Mouse (Mus musculus): ENCODE measurements around the gene Zcchc18. TPM values are rescaled to one million over a fixed set of nuclear protein-coding genes. Genes with fewer than 3 reads are reported as not detected.
"Not testable (repeated sequence)": the region's sequence is repeated elsewhere in the genome, so short reads cannot be mapped to it uniquely, and the experiment has no call there.

Zcchc18 gene
- not detected in 2 replicates for polyA plus RNA-seq (2012)

GRCm38 (mm10) chrX:136992978-136993547 is at the start of gene Zcchc18:
TSS of gene Zcchc18 (plus strand) at chrX:136993155.
- H3K4me3 ChIP-seq (replicated peaks): no peak within 1 kb of the TSS
- TF ChIP-seq GATA1 (IDR thresholded peaks at IDR 0.05; ENCODE audit: low read length) (no peak), TAL1 (IDR thresholded peaks at IDR 0.05; ENCODE audit: low read length) (no peak)
- H3K9me3 ChIP-seq (ENCODE audit: control insufficient read depth, low read length): no peaks in the 10 kb centered on the region

GRCm38 (mm10) chrX:136957583-136958279 is 35.2 kb upstream of the Zcchc18 start:
- H3K36me3 ChIP-seq (ENCODE audit: control insufficient read depth); H3K4me3 ChIP-seq (replicated peaks); H3K27me3 ChIP-seq (ENCODE audit: control insufficient read depth); H3K9me3 ChIP-seq (ENCODE audit: control insufficient read depth, low read length); H3K4me1 ChIP-seq (ENCODE audit: control insufficient read depth): not testable (repeated sequence)

More at GRCm38 (mm10) chrX:136992978-136993547, at the start of gene Zcchc18:
- H3K36me3 ChIP-seq (ENCODE audit: control insufficient read depth): no peaks in the 10 kb centered on the region
- peaks cover 33% of the 10 kb centered on the region for H3K27me3 ChIP-seq (ENCODE audit: control insufficient read depth)
- H3K4me1 ChIP-seq (ENCODE audit: control insufficient read depth): no peaks in the 10 kb centered on the region

GRCm38 (mm10) chrX:136958300-136958699 is 34.7 kb upstream of the Zcchc18 start:
- not testable (repeated sequence) for H3K27me3 ChIP-seq (ENCODE audit: control insufficient read depth); H3K9me3 ChIP-seq (ENCODE audit: control insufficient read depth, low read length); H3K4me1 ChIP-seq (ENCODE audit: control insufficient read depth); H3K36me3 ChIP-seq (ENCODE audit: control insufficient read depth); H3K4me3 ChIP-seq (replicated peaks)

- Histone ChIP-seq H3K27me3 (ENCODE audit: control insufficient read depth) (no peaks in the 10 kb centered on the region), H3K4me3 (replicated peaks) (no peak overlapping the region), H3K9me3 (ENCODE audit: control insufficient read depth, low read length) (no peaks in the 10 kb centered on the region; the same call in 1 of the 2 replicates), H3K36me3 (ENCODE audit: control insufficient read depth) (no peaks in the 10 kb centered on the region), H3K4me1 (ENCODE audit: control insufficient read depth) (no peaks in the 10 kb centered on the region)
- no peak for TF ChIP-seq GATA1 (IDR thresholded peaks at IDR 0.05; ENCODE audit: low read length)
- TF ChIP-seq TAL1 (IDR thresholded peaks at IDR 0.05; ENCODE audit: low read length): no peak
Measured at GRCm38 (mm10) chrX:136959688-136960087, 33.3 kb upstream of the Zcchc18 start.

- H3K4me1 ChIP-seq (ENCODE audit: control insufficient read depth); H3K9me3 ChIP-seq (ENCODE audit: control insufficient read depth, low read length); H3K4me3 ChIP-seq (replicated peaks); H3K27me3 ChIP-seq (ENCODE audit: control insufficient read depth); H3K36me3 ChIP-seq (ENCODE audit: control insufficient read depth): not testable (repeated sequence)
Measured at GRCm38 (mm10) chrX:136975397-136975796, 17.6 kb upstream of the Zcchc18 start, which contains the start of gene Tmsb15b2. TSS of gene Tmsb15b2 (minus strand) at chrX:136975497.

GRCm38 (mm10) chrX:136976424-136977084 is 16.4 kb upstream of the Zcchc18 start, which contains the start of the genes Tmsb15l and Tmsb15b1:
TSS of gene Tmsb15l (minus strand) at chrX:136976869.
TSS of gene Tmsb15b1 (minus strand) at chrX:136976874.
- no peak for TF ChIP-seq TAL1 (IDR thresholded peaks at IDR 0.05; ENCODE audit: low read length)
- TF ChIP-seq GATA1 (IDR thresholded peaks at IDR 0.05; ENCODE audit: low read length): no peak
- Histone ChIP-seq H3K27me3 (ENCODE audit: control insufficient read depth) (no peaks in the 10 kb centered on the region), H3K4me1 (ENCODE audit: control insufficient read depth) (no peaks in the 10 kb centered on the region), H3K9me3 (ENCODE audit: control insufficient read depth, low read length) (no peaks in the 10 kb centered on the region), H3K36me3 (ENCODE audit: control insufficient read depth) (no peaks in the 10 kb centered on the region), H3K4me3 (replicated peaks) (peak within 1 kb of the TSS; percentile 34)

- no peak for TF ChIP-seq TAL1 (IDR thresholded peaks at IDR 0.05; ENCODE audit: low read length)
- TF ChIP-seq GATA1 (IDR thresholded peaks at IDR 0.05; ENCODE audit: low read length): no peak
- no peaks in the 10 kb centered on the region for H3K27me3 ChIP-seq (ENCODE audit: control insufficient read depth)
Measured at GRCm38 (mm10) chrX:136978616-136979015, 14.3 kb upstream of the Zcchc18 start.

GRCm38 (mm10) chrX:136986039-136986438 is 6.9 kb upstream of the Zcchc18 start:
- peaks cover 4% of the 10 kb centered on the region for H3K27me3 ChIP-seq (ENCODE audit: control insufficient read depth)
- H3K9me3 ChIP-seq (ENCODE audit: control insufficient read depth, low read length): no peaks in the 10 kb centered on the region
- no peak overlapping the region for H3K4me3 ChIP-seq (replicated peaks)
- no peaks in the 10 kb centered on the region for H3K36me3 ChIP-seq (ENCODE audit: control insufficient read depth)
- TF ChIP-seq TAL1 (IDR thresholded peaks at IDR 0.05; ENCODE audit: low read length) (no peak), GATA1 (IDR thresholded peaks at IDR 0.05; ENCODE audit: low read length) (no peak)
- H3K4me1 ChIP-seq (ENCODE audit: control insufficient read depth): no peaks in the 10 kb centered on the region

More at GRCm38 (mm10) chrX:136978616-136979015, 14.3 kb upstream of the Zcchc18 start:
- Histone ChIP-seq H3K9me3 (ENCODE audit: control insufficient read depth, low read length) (no peaks in the 10 kb centered on the region), H3K4me1 (ENCODE audit: control insufficient read depth) (no peaks in the 10 kb centered on the region), H3K36me3 (ENCODE audit: control insufficient read depth) (no peaks in the 10 kb centered on the region), H3K4me3 (replicated peaks) (no peak overlapping the region)

GRCm38 (mm10) chrX:136991274-136991673 is 1.7 kb upstream of the Zcchc18 start:
- no peak for TF ChIP-seq TAL1 (IDR thresholded peaks at IDR 0.05; ENCODE audit: low read length)
- no peak for TF ChIP-seq GATA1 (IDR thresholded peaks at IDR 0.05; ENCODE audit: low read length)
- no peaks in the 10 kb centered on the region for H3K9me3 ChIP-seq (ENCODE audit: control insufficient read depth, low read length)
- no peaks in the 10 kb centered on the region for H3K4me1 ChIP-seq (ENCODE audit: control insufficient read depth)
- H3K4me3 ChIP-seq (replicated peaks): no peak overlapping the region
- no peaks in the 10 kb centered on the region for H3K36me3 ChIP-seq (ENCODE audit: control insufficient read depth)
- H3K27me3 ChIP-seq (ENCODE audit: control insufficient read depth): peaks cover 33% of the 10 kb centered on the region
